Mouse (Mus musculus) monocyte, adult 2 months (primary cell): ENCODE measurements around the gene Trio.

Source experiments
- DNase-seq, 2 experiments: peaks; one replicate each; pipeline ENCODE4 v3.0.0; 2022; ENCODE audit warnings: low spot score in 2 of 2, low read depth in 1 of 2

Gene Trio

GRCm38 (mm10) chr15:27782383-27783036 lies 243.1 kb downstream of the Trio start:
- DNase-seq = no peak

- no peak for DNase-seq
Measured at GRCm38 (mm10) chr15:27779827-27780226, 245.8 kb downstream of the Trio start.

GRCm38 (mm10) chr15:27779398-27779797 lies 246.2 kb downstream of the Trio start:
- no peak for DNase-seq

- DNase-seq = no peak
Measured at GRCm38 (mm10) chr15:27778256-27778655, 247.4 kb downstream of the Trio start.

GRCm38 (mm10) chr15:27777455-27778190 lies 248.0 kb downstream of the Trio start:
- DNase-seq = no peak

- no peak for DNase-seq
Measured at GRCm38 (mm10) chr15:27774481-27774880, 251.2 kb downstream of the Trio start.

GRCm38 (mm10) chr15:27772125-27772627 lies 253.5 kb downstream of the Trio start:
- no peak for DNase-seq

GRCm38 (mm10) chr15:27771581-27771980 lies 254.1 kb downstream of the Trio start:
- DNase-seq = no peak

GRCm38 (mm10) chr15:27770513-27771196 lies 255.0 kb downstream of the Trio start:
- DNase-seq = no peak

GRCm38 (mm10) chr15:27761416-27761815 lies 264.2 kb downstream of the Trio start:
- DNase-seq = no peak

GRCm38 (mm10) chr15:27760655-27761054 lies 265.0 kb downstream of the Trio start:
- no peak for DNase-seq

- no peak for DNase-seq
Measured at GRCm38 (mm10) chr15:27759890-27760289, 265.8 kb downstream of the Trio start.

GRCm38 (mm10) chr15:27758680-27759079 lies 267.0 kb downstream of the Trio start:
- DNase-seq = no peak

- DNase-seq = no peak
Measured at GRCm38 (mm10) chr15:27756426-27756825, 269.2 kb downstream of the Trio start.

- no peak for DNase-seq
Measured at GRCm38 (mm10) chr15:27754571-27755260, 270.9 kb downstream of the Trio start.

GRCm38 (mm10) chr15:27753923-27754322 lies 271.7 kb downstream of the Trio start:
- DNase-seq = no peak

- no peak for DNase-seq
Measured at GRCm38 (mm10) chr15:27752677-27753342, 272.8 kb downstream of the Trio start.

- DNase-seq = no peak
Measured at GRCm38 (mm10) chr15:27751612-27752405, 273.8 kb downstream of the Trio start.

GRCm38 (mm10) chr15:27748739-27749138 lies 276.9 kb downstream of the Trio start:
- no peak for DNase-seq

GRCm38 (mm10) chr15:27747512-27747911 lies 278.1 kb downstream of the Trio start:
- DNase-seq = no peak
